Mouse (Mus musculus) lung, postnatal 14 days (tissue): ENCODE measurements at regions not wholly inside any gene's neighbourhood (a gene's known extent, or its start where the extent isn't known, plus 50 kb on each side); places are given as distances from the start of the nearest gene placed in this dataset.
"Not testable (repeated sequence)": the region's sequence is repeated elsewhere in the genome, so short reads cannot be mapped to it uniquely, and the experiment has no call there.

ENCODE experiments used
- DNase-seq: peaks from one replicate; pipeline ENCODE4 v3.0.0; 2021

- not testable (repeated sequence) for DNase-seq
Observed at GRCm38 (mm10) chr12:14242720-14243119, 90.9 kb upstream of the Fam84a start.

GRCm38 (mm10) chr12:14237699-14238098, 85.8 kb upstream of the Fam84a start:
- no peak for DNase-seq

GRCm38 (mm10) chr12:14235351-14235750, 83.5 kb upstream of the Fam84a start:
- no peak for DNase-seq

GRCm38 (mm10) chr12:14212618-14213017, 60.8 kb upstream of the Fam84a start:
- no peak for DNase-seq

- DNase-seq, result no peak
Observed at GRCm38 (mm10) chr12:14209881-14210280, 58.0 kb upstream of the Fam84a start.

- no peak for DNase-seq
Observed at GRCm38 (mm10) chr12:14207288-14207687, 55.4 kb upstream of the Fam84a start.

GRCm38 (mm10) chr12:14204491-14204890, 52.6 kb upstream of the Fam84a start:
- no peak for DNase-seq
